Mouse (Mus musculus) liver, adult 2 months (tissue): ENCODE results near the gene Insr.

ENCODE experiments used
- CTCF ChIP-seq: fragments of 200-500 bp; IDR thresholded peaks from 2 replicates; pipeline ENCODE4 v1.5.1; 2011; ENCODE audit warnings: low read depth, low read length, control low read depth
- POLR2A ChIP-seq: fragments of 200-500 bp; IDR thresholded peaks from 2 replicates; pipeline ENCODE4 v1.6.1; 2011; ENCODE audit warnings: low read length, control low read depth; ENCODE audit not compliant: insufficient read depth; ENCODE audit errors: extremely low read depth

- no peak for TF ChIP-seq CTCF
- TF ChIP-seq POLR2A: no peak
Observed at GRCm38 (mm10) chr8:3232601-3233000, 46.8 kb downstream of the Insr start.
